Mouse (Mus musculus) G1E (cell line): ENCODE data around the gene Camkk2. TPM values are rescaled to one million over a fixed set of nuclear protein-coding genes. Genes with fewer than 3 reads are reported as not detected.

Experiments
- ATAC-seq: 2 replicates; pipeline ENCODE4 v1.8.0; 2016; ENCODE audit warnings: mild to moderate bottlenecking; ENCODE audit not compliant: insufficient number of reproducible peaks, poor library complexity, low FRiP score, severe bottlenecking; ENCODE audit errors: extremely low read depth
- DNase-seq: peaks from one replicate; pipeline ENCODE4 v3.0.0; 2012; ENCODE audit warnings: low spot score
- H3K27me3 ChIP-seq: 2 replicates; pipeline ENCODE4 v1.6.1; 2012; ENCODE audit warnings: mild to moderate bottlenecking, low read length, inconsistent platforms; ENCODE audit not compliant: insufficient read depth
- H3K36me3 ChIP-seq: replicated peaks from 2 replicates; pipeline ENCODE3; 2012; ENCODE audit warnings: mild to moderate bottlenecking, inconsistent platforms
- H3K4me1 ChIP-seq: 2 replicates; pipeline ENCODE4 v1.6.1; 2012; ENCODE audit warnings: low read depth, low read length, inconsistent platforms, mixed read lengths; ENCODE audit not compliant: insufficient read depth
- H3K4me3 ChIP-seq: 2 replicates; pipeline ENCODE4 v1.5.1; 2012; ENCODE audit warnings: low read depth, mild to moderate bottlenecking, inconsistent platforms, low read length, moderate library complexity, mixed read lengths
- H3K9me3 ChIP-seq: replicated peaks from 2 replicates; pipeline ENCODE4 v1.6.1; 2012; ENCODE audit warnings: inconsistent platforms
- CTCF ChIP-seq: IDR thresholded peaks from 2 replicates; pipeline ENCODE4 v1.5.1; 2012; ENCODE audit warnings: low read depth, low read length, inconsistent platforms, mixed read lengths
- GATA1 ChIP-seq: IDR thresholded peaks from 2 replicates; pipeline ENCODE4 v1.6.1; 2012; ENCODE audit warnings: borderline replicate concordance, low read length, inconsistent platforms, mixed read lengths
- GATA2 ChIP-seq: IDR thresholded peaks from 2 replicates; pipeline ENCODE4 v1.6.1; 2012; ENCODE audit warnings: low read depth, low read length, inconsistent platforms, borderline replicate concordance
- POLR2AphosphoS5 ChIP-seq: IDR thresholded peaks from 2 replicates; pipeline ENCODE4 v1.6.1; 2012; ENCODE audit warnings: low read depth, low read length, inconsistent platforms; ENCODE audit not compliant: insufficient replicate concordance
- TAL1 ChIP-seq: conservative IDR thresholded peaks from 2 replicates; pipeline ENCODE4 v1.6.1; 2012; ENCODE audit warnings: low read depth, low read length, inconsistent platforms, mixed read lengths
- polyA plus RNA-seq: library from polyadenylated mRNA; stranded (reverse); fragments of >175 nt; gene quantifications from 2 replicates; pipeline ENCODE4 v1.2.3, GENCODE M21; 2012
- total RNA-seq, 2 experiments: library from RNA; stranded (forward) in 1 of 2; stranded (reverse) in 1 of 2; fragments of 200-1000 nt in 1 of 2; fragments of >200 nt in 1 of 2; fragmentation: Nextera tagmentation in 1 of 2; gene quantifications; 2 replicates each; pipeline ENCODE4 v1.2.3; 2014 to 2017

Gene Camkk2
- total and polyA plus RNA-seq, 3 experiments = 9.7 to 18.2 (median 12.5) TPM

DNA sequence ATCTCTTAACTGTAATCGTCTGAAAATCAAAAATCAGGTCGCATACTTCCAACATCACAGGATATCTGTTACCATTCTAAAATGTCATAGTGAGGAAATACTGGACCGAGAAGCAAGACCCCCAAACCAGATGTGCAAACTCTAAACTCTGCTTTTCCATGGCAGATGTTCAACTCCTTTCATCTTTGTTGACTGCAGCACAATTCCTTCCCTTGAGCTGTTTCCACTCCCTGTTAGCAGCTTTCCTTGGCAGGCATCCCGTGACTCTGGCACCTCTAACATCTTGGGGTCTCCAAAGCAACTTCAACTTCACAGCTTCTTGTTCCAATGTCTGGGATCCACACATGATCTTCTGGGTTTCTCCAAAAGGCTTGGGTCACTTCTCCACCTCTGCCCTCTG, 91.8 kb downstream of the Camkk2 start:
- H3K4me3 ChIP-seq = no peak overlapping the region
- no peaks in the 10 kb centered on the region for H3K36me3 ChIP-seq
- peaks cover 3% of the 10 kb centered on the region; the same call in 1 of the 2 replicates for H3K4me1 ChIP-seq
- no peak for TF ChIP-seq TAL1
- no peak for TF ChIP-seq GATA1
- no peak for TF ChIP-seq GATA2
- no peak for TF ChIP-seq POLR2AphosphoS5
- TF ChIP-seq CTCF = no peak
- ATAC-seq (no peak), DNase-seq (no peak)
- peaks cover 3% of the 10 kb centered on the region; the same call in 1 of the 2 replicates for H3K9me3 ChIP-seq
- peaks cover 8% of the 10 kb centered on the region for H3K27me3 ChIP-seq

GRCm38 (mm10) chr5:122683926-122684325, 95.3 kb downstream of the Camkk2 start:
- Histone ChIP-seq H3K4me3 (no peak overlapping the region), H3K36me3 (no peaks in the 10 kb centered on the region), H3K9me3 (peaks cover 3% of the 10 kb centered on the region; the same call in 1 of the 2 replicates), H3K27me3 (peaks cover 14% of the 10 kb centered on the region), H3K4me1 (peaks cover 21% of the 10 kb centered on the region)
- no peak for TF ChIP-seq POLR2AphosphoS5
- no peak for TF ChIP-seq TAL1
- TF ChIP-seq GATA2 = no peak
- no peak for TF ChIP-seq GATA1
- TF ChIP-seq CTCF = no peak
- DNase-seq (no peak), ATAC-seq (no peak)

- H3K4me3 ChIP-seq = no peak overlapping the region
- peaks cover 21% of the 10 kb centered on the region for H3K4me1 ChIP-seq
- no peaks in the 10 kb centered on the region for H3K9me3 ChIP-seq
- no peak for ATAC-seq
- H3K36me3 ChIP-seq = no peaks in the 10 kb centered on the region
- H3K27me3 ChIP-seq = peaks cover 14% of the 10 kb centered on the region
- DNase-seq = no peak
- no peak for TF ChIP-seq POLR2AphosphoS5
Observed at GRCm38 (mm10) chr5:122681276-122681675, 97.9 kb downstream of the Camkk2 start.

Other genes with a start within 250 kb of the Camkk2 start
- gene Ift81, start 164.9 kb downstream of the Camkk2 start, total RNA-seq (2014; fragmentation: Nextera tagmentation) = 22.9 and 25.3 TPM in 2 replicates
- 15.9 and 18.0 TPM in 2 replicates for gene Ift81, start 164.9 kb downstream of the Camkk2 start, total RNA-seq (2017)
- gene Ift81, start 164.9 kb downstream of the Camkk2 start, polyA plus RNA-seq = 1.5 and 1.8 TPM in 2 replicates
- 9.0 and 12.9 TPM in 2 replicates for gene P2rx7, start 135.5 kb downstream of the Camkk2 start, total RNA-seq (2014; fragmentation: Nextera tagmentation)
- gene P2rx7, start 135.5 kb downstream of the Camkk2 start, total RNA-seq (2017) = 7.2 and 8.9 TPM in 2 replicates
- gene P2rx7, start 135.5 kb downstream of the Camkk2 start, polyA plus RNA-seq = 0.72 and 1.1 TPM in 2 replicates
- gene P2rx4, start 71.9 kb downstream of the Camkk2 start, total RNA-seq (2014; fragmentation: Nextera tagmentation) = 44.0 and 47.2 TPM in 2 replicates
- gene P2rx4, start 71.9 kb downstream of the Camkk2 start, total RNA-seq (2017) = 61.2 and 67.0 TPM in 2 replicates
- gene P2rx4, start 71.9 kb downstream of the Camkk2 start, polyA plus RNA-seq = 4.9 and 12.1 TPM in 2 replicates
- 155 and 196 TPM in 2 replicates for gene Anapc5, start 41.9 kb upstream of the Camkk2 start, total RNA-seq (2014; fragmentation: Nextera tagmentation)
- gene Anapc5, start 41.9 kb upstream of the Camkk2 start, total RNA-seq (2017) = 279 and 297 TPM in 2 replicates
- 143 and 158 TPM in 2 replicates for gene Anapc5, start 41.9 kb upstream of the Camkk2 start, polyA plus RNA-seq
- gene Rnf34, start 70.6 kb upstream of the Camkk2 start, total RNA-seq (2014; fragmentation: Nextera tagmentation) = 12.9 and 13.4 TPM in 2 replicates
- 23.8 and 26.7 TPM in 2 replicates for gene Rnf34, start 70.6 kb upstream of the Camkk2 start, total RNA-seq (2017)
- 10.7 and 18.6 TPM in 2 replicates for gene Rnf34, start 70.6 kb upstream of the Camkk2 start, polyA plus RNA-seq
- 33.5 and 38.4 TPM in 2 replicates for gene Kdm2b, start 210.4 kb upstream of the Camkk2 start, total RNA-seq (2014; fragmentation: Nextera tagmentation)
- 14.3 and 17.5 TPM in 2 replicates for gene Kdm2b, start 210.4 kb upstream of the Camkk2 start, total RNA-seq (2017)
- gene Kdm2b, start 210.4 kb upstream of the Camkk2 start, polyA plus RNA-seq = 27.0 and 29.0 TPM in 2 replicates
- 16.0 and 18.8 TPM in 2 replicates for gene Orai1, start 235.7 kb upstream of the Camkk2 start, total RNA-seq (2014; fragmentation: Nextera tagmentation)
- 7.1 and 10.2 TPM in 2 replicates for gene Orai1, start 235.7 kb upstream of the Camkk2 start, total RNA-seq (2017)
- 16.4 and 18.1 TPM in 2 replicates for gene Orai1, start 235.7 kb upstream of the Camkk2 start, polyA plus RNA-seq